Mouse (Mus musculus): ENCODE data around the gene Shq1. TPM values are rescaled to one million over a fixed set of nuclear protein-coding genes. Genes with fewer than 3 reads are reported as not detected.

The Shq1 gene
- polyA plus RNA-seq, 2 experiments, result 5.8 to 8.7 TPM

DNA sequence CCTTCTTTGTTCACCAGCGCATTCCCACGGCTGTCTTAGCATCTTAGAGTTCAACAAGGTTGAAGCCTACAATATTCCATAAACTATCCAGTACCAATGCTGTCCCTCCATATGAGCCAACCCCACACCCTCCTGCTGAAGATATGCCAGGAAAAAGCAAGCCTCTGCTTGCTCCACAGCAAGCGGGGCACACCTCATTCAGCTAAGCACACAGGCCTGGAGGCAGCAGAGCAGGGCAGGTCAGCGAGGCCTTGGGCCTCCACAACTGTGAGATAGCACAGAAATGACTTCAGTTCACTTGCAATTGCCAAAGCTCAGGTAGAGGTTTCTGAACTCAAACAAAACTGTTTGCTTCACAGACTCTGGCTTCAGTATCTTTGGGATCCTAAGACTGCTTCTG lies 64.2 kb downstream of the Shq1 start:
- Histone ChIP-seq H3K4me3 (ENCODE audit: insufficient read depth in 1 of 2, low read depth in 2 of 2, low read length in 2 of 2) (no peak overlapping the region), H3K4me1 (replicated peaks; ENCODE audit: control insufficient read depth in 2 of 2, insufficient read depth in 2 of 2, low read length in 1 of 2) (no peaks in the 10 kb centered on the region), H3K27me3 (ENCODE audit: control insufficient read depth, insufficient read depth, low read length) (no peaks in the 10 kb centered on the region), H3K4me2 (ENCODE audit: low read depth) (no peak overlapping the region), H3K36me3 (replicated peaks; ENCODE audit: control insufficient read depth, insufficient read depth, low read depth) (peaks cover 2% of the 10 kb centered on the region; the same call in 1 of the 2 replicates), H3K9ac (replicated peaks) (no peak overlapping the region), H3K27ac (no peak overlapping the region), H3K9me3 (ENCODE audit: control insufficient read depth, low read length) (no peaks in the 10 kb centered on the region)
- WGBS (ENCODE audit: insufficient replicate concordance), result 87% methylated on average over 4 of the region's 4 CpGs
- ATAC-seq (ENCODE audit: insufficient read depth), result no peak
- TF ChIP-seq CTCF (IDR thresholded peaks at IDR 0.05; ENCODE audit: low read depth) (no peak), EP300 (IDR thresholded peaks at IDR 0.05; ENCODE audit: low read depth) (no peak)
- DNase-seq (ENCODE audit: low read depth in 3 of 3, low spot score in 3 of 3), result no peak

GRCm38 (mm10) chr6:100603702-100604101 lies 67.3 kb downstream of the Shq1 start:
- Histone ChIP-seq H3K9ac (replicated peaks) (no peak overlapping the region), H3K4me3 (ENCODE audit: insufficient read depth in 1 of 2, low read depth in 2 of 2, low read length in 2 of 2) (no peak overlapping the region), H3K27me3 (ENCODE audit: control insufficient read depth, insufficient read depth, low read length) (no peaks in the 10 kb centered on the region), H3K9me3 (ENCODE audit: control insufficient read depth, low read length) (no peaks in the 10 kb centered on the region), H3K36me3 (replicated peaks; ENCODE audit: control insufficient read depth, insufficient read depth, low read depth) (no peaks in the 10 kb centered on the region; the same call in 1 of the 2 replicates), H3K4me1 (replicated peaks; ENCODE audit: control insufficient read depth in 2 of 2, insufficient read depth in 2 of 2, low read length in 1 of 2) (no peaks in the 10 kb centered on the region), H3K27ac (no peak overlapping the region), H3K4me2 (ENCODE audit: low read depth) (no peak overlapping the region)
- DNase-seq (ENCODE audit: low read depth in 3 of 3, low spot score in 3 of 3) (no peak), ATAC-seq (ENCODE audit: insufficient read depth) (no peak)
- no peak for TF ChIP-seq EP300 (IDR thresholded peaks at IDR 0.05; ENCODE audit: low read depth)
- 77% methylated on average over 6 of the region's 6 CpGs for WGBS (ENCODE audit: insufficient replicate concordance)

- H3K27me3 ChIP-seq (ENCODE audit: control insufficient read depth, insufficient read depth, low read length), result no peaks in the 10 kb centered on the region
- no peak overlapping the region for H3K9ac ChIP-seq (replicated peaks)
- H3K4me3 ChIP-seq (ENCODE audit: insufficient read depth in 1 of 2, low read depth in 2 of 2, low read length in 2 of 2), result no peak overlapping the region
- DNase-seq (ENCODE audit: low read depth in 3 of 3, low spot score in 3 of 3) (no peak), ATAC-seq (ENCODE audit: insufficient read depth) (no peak)
- H3K9me3 ChIP-seq (ENCODE audit: control insufficient read depth, low read length), result no peaks in the 10 kb centered on the region
- no peaks in the 10 kb centered on the region; the same call in 1 of the 2 replicates for H3K36me3 ChIP-seq (replicated peaks; ENCODE audit: control insufficient read depth, insufficient read depth, low read depth)
- 73% methylated on average over 6 of the region's 6 CpGs for WGBS (ENCODE audit: insufficient replicate concordance)
- no peak overlapping the region for H3K27ac ChIP-seq
- no peak overlapping the region for H3K4me2 ChIP-seq (ENCODE audit: low read depth)
- TF ChIP-seq CTCF (IDR thresholded peaks at IDR 0.05; ENCODE audit: low read depth), result no peak
- no peak for TF ChIP-seq EP300 (IDR thresholded peaks at IDR 0.05; ENCODE audit: low read depth)
- no peaks in the 10 kb centered on the region for H3K4me1 ChIP-seq (replicated peaks; ENCODE audit: control insufficient read depth in 2 of 2, insufficient read depth in 2 of 2, low read length in 1 of 2)
These were observed 69.3 kb downstream of the Shq1 start for GRCm38 (mm10) chr6:100601634-100602033.

DNA sequence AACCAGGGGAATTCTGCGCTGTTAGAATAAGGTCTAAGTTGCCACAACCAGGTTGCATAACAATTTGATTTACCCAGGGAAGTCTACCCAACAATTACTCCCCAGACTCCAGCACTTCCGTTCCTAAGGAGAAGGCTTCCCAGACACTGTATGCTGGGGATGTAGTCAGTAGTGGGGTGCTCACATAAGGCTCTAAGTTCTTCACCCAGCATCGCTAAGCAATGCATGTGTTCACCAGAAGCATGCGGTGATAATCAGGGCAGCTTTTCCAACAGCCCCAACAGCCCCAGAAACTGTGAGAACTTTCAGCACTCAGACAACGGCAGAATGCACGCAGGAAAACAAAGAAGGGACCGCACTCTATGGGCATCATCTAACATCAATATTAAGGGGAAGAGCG lies 77.1 kb downstream of the Shq1 start:
- H3K27ac ChIP-seq, result no peak overlapping the region
- H3K9me3 ChIP-seq (ENCODE audit: control insufficient read depth, low read length), result no peaks in the 10 kb centered on the region
- no peak overlapping the region for H3K9ac ChIP-seq (replicated peaks)
- DNase-seq (ENCODE audit: low read depth in 3 of 3, low spot score in 3 of 3) (no peak), ATAC-seq (ENCODE audit: insufficient read depth) (no peak)
- no peak overlapping the region for H3K4me2 ChIP-seq (ENCODE audit: low read depth)
- no peak overlapping the region for H3K4me3 ChIP-seq (ENCODE audit: insufficient read depth in 1 of 2, low read depth in 2 of 2, low read length in 2 of 2)
- H3K36me3 ChIP-seq (replicated peaks; ENCODE audit: control insufficient read depth, insufficient read depth, low read depth), result no peaks in the 10 kb centered on the region
- no peaks in the 10 kb centered on the region for H3K4me1 ChIP-seq (replicated peaks; ENCODE audit: control insufficient read depth in 2 of 2, insufficient read depth in 2 of 2, low read length in 1 of 2)
- 75% methylated on average over 8 of the region's 8 CpGs for WGBS (ENCODE audit: insufficient replicate concordance)
- TF ChIP-seq CTCF (IDR thresholded peaks at IDR 0.05; ENCODE audit: low read depth) (no peak), EP300 (IDR thresholded peaks at IDR 0.05; ENCODE audit: low read depth) (no peak)
- no peaks in the 10 kb centered on the region for H3K27me3 ChIP-seq (ENCODE audit: control insufficient read depth, insufficient read depth, low read length)

GRCm38 (mm10) chr6:100592991-100593390 lies 78.0 kb downstream of the Shq1 start:
- ATAC-seq (ENCODE audit: insufficient read depth), result no peak
- H3K4me1 ChIP-seq (replicated peaks; ENCODE audit: control insufficient read depth in 2 of 2, insufficient read depth in 2 of 2, low read length in 1 of 2), result peaks cover 0 to 2% of the 10 kb centered on the region in 2 experiments; a peak in 1 of 4 replicates
- H3K4me2 ChIP-seq (ENCODE audit: low read depth), result no peak overlapping the region
- 80% methylated on average over 7 of the region's 7 CpGs for WGBS (ENCODE audit: insufficient replicate concordance)
- H3K9ac ChIP-seq (replicated peaks), result no peak overlapping the region
- no peaks in the 10 kb centered on the region for H3K27me3 ChIP-seq (ENCODE audit: control insufficient read depth, insufficient read depth, low read length)
- no peaks in the 10 kb centered on the region for H3K9me3 ChIP-seq (ENCODE audit: control insufficient read depth, low read length)
- H3K4me3 ChIP-seq (ENCODE audit: insufficient read depth in 1 of 2, low read depth in 2 of 2, low read length in 2 of 2), result no peak overlapping the region
- no peak for TF ChIP-seq CTCF (IDR thresholded peaks at IDR 0.05; ENCODE audit: low read depth)
- no peak for TF ChIP-seq EP300 (IDR thresholded peaks at IDR 0.05; ENCODE audit: low read depth)
- H3K36me3 ChIP-seq (replicated peaks; ENCODE audit: control insufficient read depth, insufficient read depth, low read depth), result no peaks in the 10 kb centered on the region
- DNase-seq (ENCODE audit: low read depth in 3 of 3, low spot score in 3 of 3), result no peak
- H3K27ac ChIP-seq, result no peak overlapping the region
